Mouse (Mus musculus): Measurements from ENCODE around the gene Tpr. TPM values are rescaled to one million over a fixed set of nuclear protein-coding genes. Genes with fewer than 3 reads are reported as not detected.

Gene Tpr
- polyA plus RNA-seq, 1 experiment from 2014 or later: 103 TPM

Other genes with a start within 250 kb of the Tpr start
- not detected in 2 replicates for gene Pdc, start 73.4 kb upstream of the Tpr start, polyA plus RNA-seq (2015; fragmentation: Nextera tagmentation; extraction: Ambion mirVana)
- 17.3 and 21.2 TPM in 2 replicates for gene Odr4, start 242 bp downstream of the Tpr start, polyA plus RNA-seq (2015; fragmentation: Nextera tagmentation; extraction: Ambion mirVana)
- 0.19 and 0.40 TPM in 2 replicates for gene Prg4, start 73.3 kb downstream of the Tpr start, polyA plus RNA-seq (2015; fragmentation: Nextera tagmentation; extraction: Ambion mirVana)

Measured in liver, embryonic 13.5 days (tissue).